Mouse (Mus musculus) layer of hippocampus, postnatal 10 days (tissue): ENCODE data around the gene Sntn. TPM values are rescaled to one million over a fixed set of nuclear protein-coding genes. Genes with fewer than 3 reads are reported as not detected.
A peak's percentile ranks its signal among the peaks of the same experiment; 100 is the strongest.

Source experiments
- DNase-seq, 2 experiments: peaks; one replicate each; pipeline ENCODE4 v3.0.0; 2021; ENCODE audit warnings: low spot score in 2 of 2
- long read RNA-seq: library from polyadenylated mRNA; stranded (forward); transcript quantifications from one replicate; pipeline ENCODE4 v2.0.0, GENCODE M21; 2023
- total RNA-seq, 2 experiments: library from RNA; stranded (reverse); gene quantifications; 2 replicates each; pipeline ENCODE4 v1.2.3; 2021

Gene Sntn
- under 1 TPM; 0.27 to 0.78 TPM for total RNA-seq
- long read RNA-seq = 0 reads

DNA sequence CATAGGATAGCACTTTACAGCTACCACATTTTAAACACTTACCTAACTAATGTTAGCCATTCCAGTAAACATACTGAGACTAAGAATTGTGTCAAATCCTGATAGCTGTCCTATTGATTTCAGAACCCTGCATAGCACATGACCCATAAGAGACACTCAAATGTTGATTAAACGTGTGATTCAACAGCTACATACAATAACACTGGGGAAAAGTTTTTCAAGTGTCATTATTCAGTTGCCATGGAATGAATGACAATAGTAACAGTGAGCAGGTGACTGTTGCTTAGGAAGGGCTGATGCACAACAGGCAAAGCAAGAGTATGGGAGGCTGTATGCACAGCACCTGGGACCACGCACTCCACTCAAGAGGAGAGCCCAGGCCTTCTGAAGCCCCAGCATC is at the start of gene Sntn:
Sntn (plus strand) TSS at position 301 of the 400 bp plus-strand sequence.
- no peak for DNase-seq

DNA sequence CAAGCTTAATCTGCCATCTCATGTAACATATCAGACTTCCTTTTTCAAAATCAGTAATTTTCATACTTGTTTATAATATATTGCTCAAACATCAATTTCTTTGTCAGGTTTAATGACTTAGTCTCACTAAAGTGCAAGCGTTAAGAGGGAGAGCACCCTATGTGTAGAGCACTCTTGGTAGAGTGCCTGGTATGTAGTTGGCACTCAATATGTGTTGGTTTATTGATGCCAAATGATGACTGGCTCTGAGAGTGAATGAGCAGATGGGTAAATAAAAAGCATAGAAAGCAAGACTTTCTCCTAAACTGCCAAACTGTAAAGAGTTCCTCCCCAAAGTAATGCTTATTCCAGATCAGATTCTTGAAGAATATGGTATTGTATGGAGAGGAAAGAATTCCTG is 20.8 kb upstream of the Sntn start:
- DNase-seq = no peak

DNA sequence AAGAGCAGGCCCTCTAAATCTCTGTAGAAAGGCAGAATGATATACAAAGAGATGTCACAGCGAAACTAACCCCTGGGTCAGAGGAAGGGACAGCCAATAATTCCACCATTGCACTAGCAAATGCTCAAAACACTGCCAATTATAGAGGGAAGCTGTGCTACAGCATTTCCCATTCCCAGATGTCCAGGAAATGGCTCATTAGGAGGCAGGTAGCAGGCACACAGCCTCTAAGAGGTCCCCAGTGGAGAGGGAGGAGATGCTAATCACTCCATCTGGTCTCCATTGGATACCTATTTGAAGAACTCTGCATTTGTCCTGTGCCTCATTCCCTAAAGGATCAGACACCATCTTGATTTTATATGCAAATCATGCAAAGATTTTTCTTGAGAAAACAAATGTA is 19.6 kb upstream of the Sntn start:
- DNase-seq = no peak

- DNase-seq = peak in 1 of 2 experiments; percentile 24
Observed at GRCm38 (mm10) chr14:13651541-13652298, 19.0 kb upstream of the Sntn start.

GRCm38 (mm10) chr14:13686716-13687115 is 16.0 kb downstream of the Sntn start:
- no peak for DNase-seq

DNA sequence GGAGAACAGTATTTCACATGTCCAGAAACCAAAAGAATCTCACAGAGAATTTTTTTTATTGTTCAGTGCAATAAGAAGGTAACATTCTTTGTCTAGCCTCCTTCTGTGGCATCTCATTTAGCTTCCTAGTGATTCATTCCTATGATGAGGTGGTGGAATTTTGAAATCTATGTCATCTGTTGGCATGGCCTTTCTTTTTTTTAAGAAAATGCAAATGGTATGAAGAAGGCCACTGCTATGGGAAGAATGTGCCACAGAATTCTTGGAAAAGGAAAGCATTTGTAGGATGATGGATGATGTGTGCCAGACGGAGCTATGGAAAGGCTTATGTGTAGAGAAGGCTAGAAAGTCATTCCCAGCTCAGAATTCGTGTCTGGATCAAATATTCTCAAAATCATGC is 19.8 kb downstream of the Sntn start:
- DNase-seq = no peak

DNA sequence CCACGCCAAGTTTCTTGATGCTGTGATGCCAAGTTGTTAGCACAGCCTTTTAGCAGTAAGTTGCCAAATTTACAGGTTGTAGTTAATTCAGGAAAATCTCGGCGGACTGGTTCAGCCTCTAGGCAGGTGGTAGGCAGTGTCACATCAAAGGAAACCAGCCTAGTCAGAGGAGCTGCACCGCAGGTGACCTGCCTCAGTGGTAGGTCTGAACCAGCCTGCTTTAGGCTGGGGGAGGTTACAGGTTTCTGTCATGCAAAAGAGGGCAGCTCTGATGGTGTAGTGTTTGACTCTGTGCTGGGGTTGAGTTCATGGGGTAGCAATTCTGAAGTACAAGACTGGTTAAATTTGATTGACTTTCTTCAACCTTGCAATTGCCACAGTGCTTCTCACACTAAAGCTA is 61.6 kb downstream of the Sntn start:
- DNase-seq = no peak

Other genes with a start within 250 kb of the Sntn start
- not detected for gene Gm281, start 243.6 kb downstream of the Sntn start, total RNA-seq